In genomic region chr10:21883587-21883986, GRCm38 (mm10) we compare ENCODE assay signal across 9 mouse cellular contexts. TPM values are rescaled to one million over a fixed set of nuclear protein-coding genes. Genes with fewer than 3 reads are reported as not detected.
DNase-seq lines count a peak whose midpoint lies in the region; ATAC-seq lines count a peak whose summit lies in the region.
"Had no signal": no experiment of that assay in that cellular context is flagged by ENCODE, and none has a peak within 500 bp of the region (broad histone marks: within the 10 kb centered on the region; RNA-seq: fewer than 3 reads in every experiment).

No protein-coding gene starts in this region.

- H3K9me3 ChIP-seq in kidney, embryonic 16.5 days (ENCODE audit: low read length) = no peaks in the 10 kb centered on the region
- H3K9me3 ChIP-seq in limb, embryonic 11.5 days (ENCODE audit: control insufficient read depth, low read length) = no peaks in the 10 kb centered on the region

- H3K4me1 ChIP-seq in kidney, embryonic 16.5 days (ENCODE audit: insufficient read depth, low read length) = peaks cover 25% of the 10 kb centered on the region
- H3K4me1 ChIP-seq in limb, embryonic 11.5 days (ENCODE audit: control insufficient read depth, insufficient read depth, low read length) = peaks cover 21% of the 10 kb centered on the region

- H3K27ac ChIP-seq in kidney, embryonic 16.5 days (ENCODE audit: low read length) = no peak overlapping the region; the same call in 1 of the 2 replicates
- no peak overlapping the region; the same call in 1 of the 2 replicates for H3K27ac ChIP-seq in limb, embryonic 11.5 days (replicated peaks; ENCODE audit: low read depth, low read length)

- no peak overlapping the region for H3K9ac ChIP-seq in kidney, embryonic 16.5 days (replicated peaks; ENCODE audit: low read length)
- H3K9ac ChIP-seq in limb, embryonic 11.5 days (ENCODE audit: low read length) = no peak overlapping the region

- H3K4me3 ChIP-seq in kidney, embryonic 16.5 days (ENCODE audit: low read length) = no peak overlapping the region
- 0 out of 2 replicates have a peak overlapping the region, but pooled peaks have one; percentile 1 for H3K4me3 ChIP-seq in limb, embryonic 11.5 days (ENCODE audit: low read depth, low read length)

- no peak for DNase-seq in kidney, adult 8-10 months
- DNase-seq in cerebellum, postnatal 10 days = peak; percentile 66 to 67
- peak; percentile 18 to 41 for DNase-seq in frontal cortex, postnatal 14 days (ENCODE audit: low spot score in 2 of 2)
- peak; percentile 75 for DNase-seq in limb, embryonic 11.5 days (ENCODE audit: low spot score)
- peak; percentile 53 to 64 for DNase-seq in right cerebral cortex, postnatal 10 days (ENCODE audit: low spot score in 2 of 2)
- no peak for DNase-seq in testis, postnatal 14 days (ENCODE audit: low spot score)

- ATAC-seq in kidney, embryonic 16.5 days (ENCODE audit: low FRiP score, low TSS enrichment) = peak; percentile 57
- ATAC-seq in limb, embryonic 11.5 days (ENCODE audit: insufficient number of reproducible peaks, low FRiP score, low TSS enrichment, low read depth) = 0 out of 2 replicates have a peak, but pooled peaks have one; percentile 33
- no peak for ATAC-seq in CD4-positive, CD25-positive, alpha-beta regulatory T cell, adult 4 months
- ATAC-seq: Patski had no signal

- H3K27me3 ChIP-seq in kidney, embryonic 16.5 days (ENCODE audit: insufficient read depth, low read length) = peaks cover 22% of the 10 kb centered on the region
- no peaks in the 10 kb centered on the region for H3K27me3 ChIP-seq in limb, embryonic 11.5 days (ENCODE audit: control insufficient read depth, insufficient read depth, low read length)
- H3K27me3 ChIP-seq: Patski had no signal

- WGBS in kidney, embryonic 16.5 days = 5% methylated on average over 12 of the region's 12 CpGs
- WGBS in limb, embryonic 11.5 days = 1% methylated on average over 12 of the region's 12 CpGs

- no peaks in the 10 kb centered on the region for H3K36me3 ChIP-seq in kidney, embryonic 16.5 days (ENCODE audit: insufficient read depth, low read length)
- H3K36me3 ChIP-seq in limb, embryonic 11.5 days (ENCODE audit: control insufficient read depth, insufficient read depth, low read length) = no peaks in the 10 kb centered on the region

- H3K4me2 ChIP-seq in kidney, embryonic 16.5 days (replicated peaks; ENCODE audit: low read depth, low read length) = no peak overlapping the region
- peak overlapping the region; percentile 81; the same call in 1 of the 2 replicates for H3K4me2 ChIP-seq in limb, embryonic 11.5 days (ENCODE audit: low read depth, severe bottlenecking)

RNA-seq across cellular contexts. Expression of gene Sgk1, which starts 1.6 kb away (rescaled TPM):
- 93.0 and 105 TPM in 2 replicates for polyA plus RNA-seq in kidney, embryonic 16.5 days (2015; fragmentation: Nextera tagmentation; extraction: Ambion mirVana)
- polyA plus RNA-seq in limb, embryonic 11.5 days (2014; fragmentation: Nextera tagmentation; extraction: Ambion mirVana) = 23.3 and 27.4 TPM in 2 replicates
- polyA plus RNA-seq in CD4-positive, CD25-positive, alpha-beta regulatory T cell, adult 4 months (2017; shearing (Covaris generic)) = 10 to 100 TPM; 22.2 to 26.6 TPM

Comparison
In these comparisons a context has a peak if more than half of its experiments do, and no peak if none do; other contexts are left out.
1. DNase-seq: peak in cerebellum, postnatal 10 days (2 of 2), frontal cortex, postnatal 14 days (2 of 2), limb, embryonic 11.5 days (single experiment) and right cerebral cortex, postnatal 10 days (2 of 2); none in kidney, adult 8-10 months (0 of 2) and testis, postnatal 14 days (single experiment).